Mouse (Mus musculus): ENCODE results near the gene Fndc1. TPM values are rescaled to one million over a fixed set of nuclear protein-coding genes. Genes with fewer than 3 reads are reported as not detected.

Fndc1 gene
- total and polyA plus RNA-seq, 2 experiments from 2014 or later: 5.6 to 8.5 TPM

DNA sequence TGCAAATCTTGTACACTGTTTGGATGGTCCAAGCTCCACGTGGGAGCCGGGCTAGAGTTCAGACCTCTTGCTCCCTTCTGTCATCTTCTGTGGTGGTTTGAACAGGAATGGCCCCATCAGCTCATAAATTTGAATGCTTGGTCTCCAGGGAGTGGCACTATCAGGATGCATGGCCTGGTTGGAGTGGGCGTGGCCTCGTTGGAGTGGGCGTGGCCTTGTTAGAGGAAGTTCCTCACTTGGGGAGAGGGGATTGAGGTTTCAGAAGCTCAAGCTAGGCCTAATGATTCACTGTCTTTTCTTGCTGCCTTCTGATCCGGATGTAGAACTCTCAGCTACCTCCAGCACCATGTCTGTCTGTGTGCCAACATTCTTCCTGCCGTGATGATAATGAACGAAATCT lies 28.7 kb upstream of the Fndc1 start:
- H3K4me1 ChIP-seq (ENCODE audit: insufficient read depth): no peaks in the 10 kb centered on the region
- no peaks in the 10 kb centered on the region for H3K27me3 ChIP-seq (ENCODE audit: insufficient read depth, low read length)
- no peak overlapping the region for H3K4me3 ChIP-seq (ENCODE audit: low read depth, low read length)
- H3K27ac ChIP-seq (ENCODE audit: low read depth, low read length): no peak overlapping the region
- ATAC-seq (no peak), DNase-seq (no peak)
- no peak overlapping the region for H3K9ac ChIP-seq
- no peak for TF ChIP-seq CTCF (IDR thresholded peaks at IDR 0.05; ENCODE audit: low read depth)
- 68% methylated on average over 8 of the region's 8 CpGs for WGBS
- H3K36me3 ChIP-seq (ENCODE audit: insufficient read depth): no peaks in the 10 kb centered on the region
- H3K9me3 ChIP-seq (ENCODE audit: low read length): no peaks in the 10 kb centered on the region
- H3K4me2 ChIP-seq (ENCODE audit: low read depth): no peak overlapping the region

DNA sequence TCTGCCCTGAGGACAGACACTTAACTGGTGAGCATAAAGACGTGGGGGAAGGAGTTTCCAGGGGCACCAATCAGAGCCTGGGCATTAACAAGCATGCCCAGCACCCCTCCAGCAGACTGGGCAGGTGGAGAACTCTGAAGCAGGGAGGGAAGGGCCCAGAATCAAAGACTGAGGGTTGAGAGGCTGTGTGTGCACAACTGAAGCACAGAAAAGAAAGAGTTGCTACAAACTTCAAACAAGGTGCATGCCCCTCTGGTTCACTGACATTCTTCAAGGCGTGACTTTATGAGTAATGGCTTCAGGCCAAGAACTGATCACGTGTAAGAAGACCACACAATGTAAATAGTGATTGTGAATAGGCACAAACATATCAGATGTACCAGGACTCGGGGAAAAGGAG lies 24.9 kb upstream of the Fndc1 start:
- Histone ChIP-seq H3K4me2 (ENCODE audit: low read depth) (no peak overlapping the region), H3K36me3 (ENCODE audit: insufficient read depth) (no peaks in the 10 kb centered on the region), H3K4me3 (ENCODE audit: low read depth, low read length) (no peak overlapping the region), H3K4me1 (ENCODE audit: insufficient read depth) (no peaks in the 10 kb centered on the region), H3K9ac (no peak overlapping the region), H3K27ac (ENCODE audit: low read depth, low read length) (no peak overlapping the region), H3K9me3 (ENCODE audit: low read length) (no peaks in the 10 kb centered on the region), H3K27me3 (ENCODE audit: insufficient read depth, low read length) (no peaks in the 10 kb centered on the region)
- ATAC-seq (no peak), DNase-seq (no peak)
- no peak for TF ChIP-seq CTCF (IDR thresholded peaks at IDR 0.05; ENCODE audit: low read depth)
- WGBS: 21% methylated on average over 4 of the region's 4 CpGs

DNA sequence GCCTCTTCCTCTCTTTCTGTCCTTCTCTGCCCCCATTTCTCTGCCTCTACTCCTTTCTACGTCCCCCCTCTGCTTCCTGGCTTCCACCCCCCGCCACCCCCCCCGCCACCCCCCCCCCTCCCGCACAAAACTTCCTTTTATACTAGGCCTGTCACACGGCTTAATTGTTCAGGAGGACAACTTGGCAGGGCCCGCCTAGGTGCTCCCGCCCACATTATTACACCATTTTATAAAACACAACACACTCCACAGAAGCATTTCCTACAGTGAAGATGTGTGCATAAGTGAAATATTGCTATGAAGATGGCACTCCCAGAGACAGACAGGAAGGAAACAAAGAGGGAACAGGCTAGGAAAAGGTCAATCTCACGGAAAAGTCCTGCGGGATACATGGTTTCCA lies 24.4 kb upstream of the Fndc1 start:
- no peak overlapping the region for H3K4me3 ChIP-seq (ENCODE audit: low read depth, low read length)
- H3K9ac ChIP-seq: no peak overlapping the region
- ATAC-seq: no peak
- H3K9me3 ChIP-seq (ENCODE audit: low read length): no peaks in the 10 kb centered on the region
- H3K36me3 ChIP-seq (ENCODE audit: insufficient read depth): no peaks in the 10 kb centered on the region
- no peak for TF ChIP-seq CTCF (IDR thresholded peaks at IDR 0.05; ENCODE audit: low read depth)
- H3K27ac ChIP-seq (ENCODE audit: low read depth, low read length): no peak overlapping the region
- no peak for DNase-seq
- 50% methylated on average over 6 of the region's 9 CpGs for WGBS
- no peaks in the 10 kb centered on the region for H3K4me1 ChIP-seq (ENCODE audit: insufficient read depth)
- H3K4me2 ChIP-seq (ENCODE audit: low read depth): no peak overlapping the region
- H3K27me3 ChIP-seq (ENCODE audit: insufficient read depth, low read length): no peaks in the 10 kb centered on the region

DNA sequence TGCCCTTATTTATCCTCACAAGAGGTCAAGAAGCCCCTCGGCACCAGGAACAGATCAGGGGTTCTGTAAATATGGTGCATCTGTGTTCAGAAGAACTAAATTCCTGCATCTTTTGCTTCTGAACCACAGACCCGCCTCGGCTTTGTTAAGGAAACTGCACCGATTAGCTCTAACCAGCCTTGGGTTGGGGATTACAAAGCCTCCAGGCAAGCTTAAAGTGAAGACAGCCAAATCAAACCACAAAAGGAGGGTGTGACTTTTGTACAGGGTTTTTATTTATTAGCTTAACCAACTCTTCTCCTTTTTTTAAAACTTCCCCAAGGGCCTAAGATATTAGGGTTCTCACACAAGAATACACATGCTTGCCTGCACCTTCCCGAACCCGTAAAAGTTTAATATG lies 23.1 kb upstream of the Fndc1 start:
- no peak overlapping the region for H3K4me2 ChIP-seq (ENCODE audit: low read depth)
- no peaks in the 10 kb centered on the region for H3K4me1 ChIP-seq (ENCODE audit: insufficient read depth)
- H3K9me3 ChIP-seq (ENCODE audit: low read length): no peaks in the 10 kb centered on the region
- H3K27me3 ChIP-seq (ENCODE audit: insufficient read depth, low read length): no peaks in the 10 kb centered on the region
- DNase-seq: no peak
- no peak overlapping the region for H3K9ac ChIP-seq
- no peak for TF ChIP-seq CTCF (IDR thresholded peaks at IDR 0.05; ENCODE audit: low read depth)
- no peak for ATAC-seq
- H3K27ac ChIP-seq (ENCODE audit: low read depth, low read length): no peak overlapping the region
- WGBS: 62% methylated on average over 6 of the region's 6 CpGs
- H3K36me3 ChIP-seq (ENCODE audit: insufficient read depth): no peaks in the 10 kb centered on the region
- no peak overlapping the region for H3K4me3 ChIP-seq (ENCODE audit: low read depth, low read length)

DNA sequence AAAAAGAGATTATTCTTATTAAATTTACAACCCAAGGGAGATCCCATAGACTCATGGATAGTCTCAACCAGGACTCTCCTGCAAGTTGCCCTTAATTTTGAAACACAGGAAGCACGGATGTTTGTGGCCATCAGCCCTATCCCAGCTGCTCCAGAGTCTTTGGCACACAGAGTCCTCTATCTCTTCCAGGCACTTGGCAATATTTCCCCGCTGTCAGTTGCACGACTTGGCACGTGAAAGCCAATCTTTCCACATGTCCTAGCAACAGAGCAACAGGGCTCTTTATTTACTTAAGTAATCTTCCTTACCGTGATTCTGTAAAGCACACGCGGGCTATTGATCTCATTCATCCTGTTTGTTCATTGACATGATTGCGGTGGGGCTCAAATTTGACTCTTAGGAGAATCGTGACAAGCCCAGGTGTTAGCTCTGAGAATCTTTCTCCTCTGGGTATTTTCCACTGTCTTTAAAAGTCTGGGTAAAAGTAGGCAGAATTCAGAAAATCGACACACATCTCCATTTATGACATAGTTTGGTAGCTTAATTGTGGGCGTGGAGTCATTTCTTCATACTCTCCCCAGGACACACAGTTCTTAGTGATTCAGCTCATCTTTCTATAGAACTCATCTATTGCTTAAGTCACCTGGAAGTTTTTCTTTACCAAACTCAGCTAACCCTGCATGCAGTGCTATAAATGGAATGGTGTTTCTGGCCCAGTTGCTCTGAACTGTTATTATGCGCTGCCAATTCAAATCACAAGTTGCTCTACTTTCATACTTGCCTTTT lies 13.6 kb upstream of the Fndc1 start:
- Histone ChIP-seq H3K9me3 (ENCODE audit: low read length) (no peaks in the 10 kb centered on the region), H3K9ac (no peak overlapping the region), H3K27ac (ENCODE audit: low read depth, low read length) (no peak overlapping the region), H3K4me1 (ENCODE audit: insufficient read depth) (no peaks in the 10 kb centered on the region), H3K4me2 (ENCODE audit: low read depth) (no peak overlapping the region), H3K27me3 (ENCODE audit: insufficient read depth, low read length) (no peaks in the 10 kb centered on the region), H3K4me3 (ENCODE audit: low read depth, low read length) (no peak overlapping the region), H3K36me3 (ENCODE audit: insufficient read depth) (no peaks in the 10 kb centered on the region)
- DNase-seq: peak; percentile 55
- no peak for ATAC-seq
- no peak for TF ChIP-seq CTCF (IDR thresholded peaks at IDR 0.05; ENCODE audit: low read depth)
- 52% methylated on average over 12 of the region's 12 CpGs for WGBS

DNA sequence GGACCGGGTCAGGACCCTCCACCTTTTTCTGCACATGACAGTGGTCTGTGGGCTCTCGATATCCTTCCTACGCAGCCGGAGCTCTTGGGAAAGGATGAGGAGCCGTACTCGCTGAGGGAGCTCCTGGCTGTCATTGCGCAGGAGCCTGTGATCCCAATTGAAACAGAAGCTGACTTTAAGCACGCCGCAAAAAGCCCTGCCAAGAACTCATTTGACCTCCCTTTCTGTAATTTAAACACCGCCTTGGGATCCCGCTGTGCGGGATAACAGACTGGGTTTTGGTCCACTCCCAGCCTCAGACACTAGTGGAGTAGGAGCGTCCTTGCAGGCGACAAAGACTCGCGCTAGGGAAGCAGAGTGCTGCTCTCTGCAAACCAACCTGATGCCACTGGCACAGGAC lies 484 bp upstream of the Fndc1 start:
- peak overlapping the region; percentile 99 for H3K4me2 ChIP-seq (ENCODE audit: low read depth)
- H3K9ac ChIP-seq: peak overlapping the region; percentile 59
- no peaks in the 10 kb centered on the region for H3K4me1 ChIP-seq (ENCODE audit: insufficient read depth)
- peak; percentile 42; the same call in 1 of the 2 replicates for ATAC-seq
- DNase-seq: peak; percentile 58
- no peaks in the 10 kb centered on the region for H3K36me3 ChIP-seq (ENCODE audit: insufficient read depth)
- peak overlapping the region; percentile 52 for H3K4me3 ChIP-seq (ENCODE audit: low read depth, low read length)
- 6% methylated on average over 16 of the region's 16 CpGs for WGBS
- TF ChIP-seq CTCF (IDR thresholded peaks at IDR 0.05; ENCODE audit: low read depth): no peak
- H3K27me3 ChIP-seq (ENCODE audit: insufficient read depth, low read length): peaks cover 10% of the 10 kb centered on the region
- no peaks in the 10 kb centered on the region for H3K9me3 ChIP-seq (ENCODE audit: low read length)
- no peak overlapping the region for H3K27ac ChIP-seq (ENCODE audit: low read depth, low read length)

DNA sequence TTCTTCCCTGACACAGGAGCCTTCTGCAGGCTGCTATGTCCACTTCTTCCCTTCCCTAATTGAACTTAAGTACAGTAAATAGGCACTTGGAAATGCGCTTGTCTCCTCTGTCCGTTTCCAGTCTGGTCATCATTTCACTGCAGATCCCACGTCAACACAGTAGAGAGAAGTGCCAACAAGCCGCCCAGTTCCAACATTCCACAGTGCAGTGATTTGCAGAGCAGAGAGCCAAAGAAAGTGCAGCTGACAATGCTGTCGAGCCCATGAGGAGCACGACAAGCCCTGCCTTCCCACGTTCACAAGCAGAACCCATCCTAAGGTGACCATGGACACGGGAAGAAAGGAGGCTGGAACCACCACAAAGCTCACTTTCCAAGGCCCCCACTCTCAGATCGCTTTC lies 1.7 kb downstream of the Fndc1 start:
- DNase-seq (no peak), ATAC-seq (no peak)
- H3K9me3 ChIP-seq (ENCODE audit: low read length): no peaks in the 10 kb centered on the region
- no peak overlapping the region for H3K9ac ChIP-seq
- no peak overlapping the region for H3K4me2 ChIP-seq (ENCODE audit: low read depth)
- WGBS: 55% methylated on average over 9 of the region's 9 CpGs
- no peak for TF ChIP-seq CTCF (IDR thresholded peaks at IDR 0.05; ENCODE audit: low read depth)
- H3K36me3 ChIP-seq (ENCODE audit: insufficient read depth): no peaks in the 10 kb centered on the region
- H3K27me3 ChIP-seq (ENCODE audit: insufficient read depth, low read length): peaks cover 10% of the 10 kb centered on the region
- no peak overlapping the region for H3K27ac ChIP-seq (ENCODE audit: low read depth, low read length)
- H3K4me1 ChIP-seq (ENCODE audit: insufficient read depth): no peaks in the 10 kb centered on the region
- H3K4me3 ChIP-seq (ENCODE audit: low read depth, low read length): no peak overlapping the region
